Mouse (Mus musculus): ENCODE data around the gene Plekhg6. TPM values are rescaled to one million over a fixed set of nuclear protein-coding genes. Genes with fewer than 3 reads are reported as not detected.

Gene Plekhg6
- 1.1 and 1.3 TPM in 2 replicates for polyA plus RNA-seq (2015; fragmentation: Nextera tagmentation; extraction: Ambion mirVana)

- ATAC-seq (ENCODE audit: insufficient number of reproducible peaks, insufficient read depth, low FRiP score, low TSS enrichment, low read depth), result no peak
- WGBS, result 10% methylated on average over 39 of the region's 40 CpGs
Observed at GRCm38 (mm10) chr6:125380372-125381360, at the start of gene Plekhg6. TSS of gene Plekhg6 (minus strand) at chr6:125380793.

GRCm38 (mm10) chr6:125429741-125430140 lies 49.1 kb upstream of the Plekhg6 start:
- no peaks in the 10 kb centered on the region for H3K27me3 ChIP-seq
- no peak overlapping the region for H3K4me3 ChIP-seq
- no peak for ATAC-seq (ENCODE audit: insufficient number of reproducible peaks, insufficient read depth, low FRiP score, low TSS enrichment, low read depth)
- peaks cover 33% of the 10 kb centered on the region for H3K4me1 ChIP-seq
- 89% methylated on average over 6 of the region's 6 CpGs for WGBS
- H3K9ac ChIP-seq, result no peak overlapping the region
- no peaks in the 10 kb centered on the region for H3K36me3 ChIP-seq
- no peak overlapping the region for H3K27ac ChIP-seq
- H3K4me2 ChIP-seq, result no peak overlapping the region
- H3K9me3 ChIP-seq, result no peaks in the 10 kb centered on the region

More at GRCm38 (mm10) chr6:125380372-125381360, at the start of gene Plekhg6:
- Histone ChIP-seq H3K36me3 (no peaks in the 10 kb centered on the region), H3K27me3 (peaks cover 65% of the 10 kb centered on the region), H3K4me3 (peak within 1 kb of the TSS; percentile 46), H3K4me1 (peaks cover 40% of the 10 kb centered on the region), H3K9ac (peak within 1 kb of the TSS; percentile 54), H3K9me3 (no peaks in the 10 kb centered on the region), H3K4me2 (peak within 1 kb of the TSS; percentile 83), H3K27ac (no peak within 1 kb of the TSS)

GRCm38 (mm10) chr6:125426383-125427360 lies 46.1 kb upstream of the Plekhg6 start:
- H3K4me2 ChIP-seq, result peak overlapping the region; percentile 88
- 2% methylated on average over 25 of the region's 25 CpGs for WGBS
- H3K27ac ChIP-seq, result peak overlapping the region; percentile 76
- no peaks in the 10 kb centered on the region for H3K27me3 ChIP-seq
- ATAC-seq (ENCODE audit: insufficient number of reproducible peaks, insufficient read depth, low FRiP score, low TSS enrichment, low read depth), result 0 out of 2 replicates have a peak, but pooled peaks have one; percentile 34
- peak overlapping the region; percentile 73 for H3K9ac ChIP-seq
- no peaks in the 10 kb centered on the region for H3K9me3 ChIP-seq
- H3K4me1 ChIP-seq, result peaks cover 55% of the 10 kb centered on the region
- H3K36me3 ChIP-seq, result no peaks in the 10 kb centered on the region
- peak overlapping the region; percentile 44 for H3K4me3 ChIP-seq

- peak overlapping the region; percentile 26 for H3K4me2 ChIP-seq
- H3K36me3 ChIP-seq, result no peaks in the 10 kb centered on the region
- no peaks in the 10 kb centered on the region for H3K27me3 ChIP-seq
- H3K4me1 ChIP-seq, result peaks cover 53% of the 10 kb centered on the region
- WGBS, result 43% methylated on average over 15 of the region's 15 CpGs
- no peaks in the 10 kb centered on the region for H3K9me3 ChIP-seq
- no peak overlapping the region; the same call in 1 of the 2 replicates for H3K27ac ChIP-seq
- ATAC-seq (ENCODE audit: insufficient number of reproducible peaks, insufficient read depth, low FRiP score, low TSS enrichment, low read depth), result no peak
- 0 out of 2 replicates have a peak overlapping the region, but pooled peaks have one; percentile 32 for H3K9ac ChIP-seq
- H3K4me3 ChIP-seq, result no peak overlapping the region
Observed at GRCm38 (mm10) chr6:125425205-125426090, 44.9 kb upstream of the Plekhg6 start.

GRCm38 (mm10) chr6:125424156-125424555 lies 43.6 kb upstream of the Plekhg6 start:
- no peak for ATAC-seq (ENCODE audit: insufficient number of reproducible peaks, insufficient read depth, low FRiP score, low TSS enrichment, low read depth)
- H3K4me2 ChIP-seq, result no peak overlapping the region
- peaks cover 50% of the 10 kb centered on the region for H3K4me1 ChIP-seq
- no peaks in the 10 kb centered on the region for H3K27me3 ChIP-seq
- H3K27ac ChIP-seq, result peak overlapping the region; percentile 71
- no peak overlapping the region for H3K9ac ChIP-seq
- H3K36me3 ChIP-seq, result no peaks in the 10 kb centered on the region
- WGBS, result 48% methylated on average over 3 of the region's 3 CpGs
- no peak overlapping the region for H3K4me3 ChIP-seq
- no peaks in the 10 kb centered on the region for H3K9me3 ChIP-seq

- H3K36me3 ChIP-seq, result no peaks in the 10 kb centered on the region
- H3K27ac ChIP-seq, result peak overlapping the region; percentile 62
- WGBS, result 50% methylated on average over 13 of the region's 13 CpGs
- no peaks in the 10 kb centered on the region for H3K9me3 ChIP-seq
- ATAC-seq (ENCODE audit: insufficient number of reproducible peaks, insufficient read depth, low FRiP score, low TSS enrichment, low read depth), result no peak
- H3K9ac ChIP-seq, result no peak overlapping the region
- H3K4me3 ChIP-seq, result no peak overlapping the region
- no peaks in the 10 kb centered on the region for H3K27me3 ChIP-seq
- no peak overlapping the region for H3K4me2 ChIP-seq
- H3K4me1 ChIP-seq, result peaks cover 50% of the 10 kb centered on the region
Observed at GRCm38 (mm10) chr6:125423507-125423906, 42.9 kb upstream of the Plekhg6 start.

GRCm38 (mm10) chr6:125423099-125423498 lies 42.5 kb upstream of the Plekhg6 start:
- ATAC-seq (ENCODE audit: insufficient number of reproducible peaks, insufficient read depth, low FRiP score, low TSS enrichment, low read depth), result no peak
- no peaks in the 10 kb centered on the region for H3K9me3 ChIP-seq
- H3K4me3 ChIP-seq, result no peak overlapping the region
- 42% methylated on average over 3 of the region's 3 CpGs for WGBS
- peaks cover under 1% of the 10 kb centered on the region; the same call in 1 of the 2 replicates for H3K27me3 ChIP-seq
- H3K4me2 ChIP-seq, result peak overlapping the region; percentile 45
- H3K9ac ChIP-seq, result peak overlapping the region; percentile 12; the same call in 1 of the 2 replicates
- H3K36me3 ChIP-seq, result no peaks in the 10 kb centered on the region
- H3K4me1 ChIP-seq, result peaks cover 50% of the 10 kb centered on the region
- peak overlapping the region; percentile 62 for H3K27ac ChIP-seq

GRCm38 (mm10) chr6:125422051-125422822 lies 41.6 kb upstream of the Plekhg6 start:
- WGBS, result 20% methylated on average over 19 of the region's 20 CpGs
- 0 out of 2 replicates have a peak, but pooled peaks have one; percentile 52 for ATAC-seq (ENCODE audit: insufficient number of reproducible peaks, insufficient read depth, low FRiP score, low TSS enrichment, low read depth)
- Histone ChIP-seq H3K27me3 (peaks cover 4% of the 10 kb centered on the region; the same call in 1 of the 2 replicates), H3K27ac (peak overlapping the region; percentile 62), H3K36me3 (no peaks in the 10 kb centered on the region), H3K4me3 (no peak overlapping the region), H3K4me1 (peaks cover 47% of the 10 kb centered on the region), H3K9ac (peak overlapping the region; percentile 12; the same call in 1 of the 2 replicates), H3K4me2 (peak overlapping the region; percentile 45), H3K9me3 (no peaks in the 10 kb centered on the region)

GRCm38 (mm10) chr6:125420458-125421063 lies 40.0 kb upstream of the Plekhg6 start:
- 65% methylated on average over 16 of the region's 16 CpGs for WGBS
- peaks cover 33% of the 10 kb centered on the region for H3K4me1 ChIP-seq
- no peak overlapping the region for H3K9ac ChIP-seq
- peaks cover 4% of the 10 kb centered on the region; the same call in 1 of the 2 replicates for H3K27me3 ChIP-seq
- no peaks in the 10 kb centered on the region for H3K36me3 ChIP-seq
- no peak overlapping the region for H3K27ac ChIP-seq
- no peaks in the 10 kb centered on the region for H3K9me3 ChIP-seq
- no peak overlapping the region for H3K4me2 ChIP-seq
- no peak for ATAC-seq (ENCODE audit: insufficient number of reproducible peaks, insufficient read depth, low FRiP score, low TSS enrichment, low read depth)
- H3K4me3 ChIP-seq, result no peak overlapping the region
